Mouse (Mus musculus): ENCODE measurements around the gene Arhgap25.
"Not testable (repeated sequence)": the region's sequence is repeated elsewhere in the genome, so short reads cannot be mapped to it uniquely, and the experiment has no call there.

Gene Arhgap25

DNA sequence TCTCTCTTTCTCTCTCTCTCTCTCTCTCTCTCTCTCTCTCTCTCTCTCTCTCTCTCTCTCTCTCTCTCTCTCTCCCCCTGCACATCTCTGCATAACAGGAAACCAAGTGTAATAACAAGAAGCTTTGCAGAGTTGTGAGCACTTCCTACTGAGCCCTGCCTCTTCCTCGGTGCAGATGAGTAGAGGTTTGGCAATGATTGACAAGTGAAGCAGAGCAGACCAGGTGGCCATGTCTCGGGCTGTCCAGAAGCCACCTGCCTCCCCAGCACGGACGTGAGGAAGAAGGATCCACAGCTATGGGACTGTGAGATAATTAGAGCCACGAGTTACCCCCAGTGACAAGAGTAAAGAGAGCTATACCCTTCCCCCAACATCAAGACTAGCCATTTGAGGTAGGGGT is 29.1 kb downstream of the Arhgap25 start:
- no peak for DNase-seq (ENCODE audit: low read depth, low spot score)

DNA sequence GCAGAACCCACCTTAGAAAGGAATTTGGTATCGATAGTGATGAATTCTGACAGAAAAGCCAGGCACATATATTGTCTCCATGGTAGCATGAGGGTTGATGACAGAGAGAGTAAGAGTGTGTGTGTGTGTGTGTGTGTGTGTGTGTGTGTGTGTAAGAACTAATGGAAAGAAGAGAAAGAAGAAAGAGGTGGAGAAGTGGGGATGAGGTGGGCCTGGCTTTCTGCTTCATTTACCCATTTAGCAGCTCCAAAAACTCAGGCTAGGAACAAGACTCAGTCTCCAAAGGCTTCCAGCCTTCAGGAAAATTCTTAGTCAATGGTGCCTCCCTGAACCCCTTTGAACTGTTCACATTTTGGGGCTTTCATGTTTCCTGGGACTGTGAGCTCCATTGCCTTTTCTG is 29.5 kb downstream of the Arhgap25 start:
- DNase-seq (ENCODE audit: low read depth, low spot score) = no peak

- no peak for DNase-seq (ENCODE audit: low read depth, low spot score)
Measured at GRCm38 (mm10) chr6:87502831-87503286, 30.2 kb downstream of the Arhgap25 start.

GRCm38 (mm10) chr6:87502411-87502810 is 30.6 kb downstream of the Arhgap25 start:
- no peak for DNase-seq (ENCODE audit: low read depth, low spot score)

DNA sequence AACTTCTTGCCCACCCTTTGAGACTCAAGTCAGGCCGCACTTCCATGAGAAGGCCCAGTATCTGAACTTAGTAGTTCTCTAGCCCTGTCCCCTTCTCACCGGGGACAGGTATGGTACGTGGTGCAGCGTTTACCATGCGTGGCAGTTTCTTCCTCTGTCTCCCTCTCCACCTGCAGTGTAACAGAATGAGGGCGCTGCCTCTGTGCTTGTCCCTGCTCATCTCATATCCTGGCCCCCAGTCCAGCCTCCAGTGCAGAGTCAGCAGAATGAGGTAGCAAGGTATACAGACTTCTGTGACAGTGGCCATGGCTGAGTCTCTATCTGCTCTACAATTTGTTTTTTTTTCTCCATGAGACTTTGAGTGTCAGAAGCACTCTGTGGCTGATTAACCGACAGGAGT is 32.4 kb downstream of the Arhgap25 start:
- DNase-seq (ENCODE audit: low read depth, low spot score) = no peak

DNA sequence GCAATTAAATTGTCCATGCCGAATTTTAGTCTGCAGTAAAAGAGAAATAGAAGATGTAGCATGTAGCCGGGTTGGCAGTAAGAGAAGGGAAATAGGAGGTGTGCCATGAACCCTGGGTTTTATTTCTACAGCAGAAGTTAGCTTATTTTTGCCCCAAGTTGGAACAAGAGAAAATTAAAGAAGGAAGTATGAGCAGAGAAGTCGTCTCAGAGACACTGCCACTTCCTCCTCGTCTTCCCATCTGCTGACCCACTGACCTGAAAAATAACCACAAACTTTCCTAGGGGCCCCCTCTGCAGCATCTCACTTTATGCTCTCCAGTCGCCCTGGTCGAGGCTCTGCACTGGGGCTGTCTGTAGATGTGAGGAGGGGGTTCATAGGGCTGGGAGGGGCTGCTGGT is 33.3 kb downstream of the Arhgap25 start:
- DNase-seq (ENCODE audit: low read depth, low spot score) = no peak

DNA sequence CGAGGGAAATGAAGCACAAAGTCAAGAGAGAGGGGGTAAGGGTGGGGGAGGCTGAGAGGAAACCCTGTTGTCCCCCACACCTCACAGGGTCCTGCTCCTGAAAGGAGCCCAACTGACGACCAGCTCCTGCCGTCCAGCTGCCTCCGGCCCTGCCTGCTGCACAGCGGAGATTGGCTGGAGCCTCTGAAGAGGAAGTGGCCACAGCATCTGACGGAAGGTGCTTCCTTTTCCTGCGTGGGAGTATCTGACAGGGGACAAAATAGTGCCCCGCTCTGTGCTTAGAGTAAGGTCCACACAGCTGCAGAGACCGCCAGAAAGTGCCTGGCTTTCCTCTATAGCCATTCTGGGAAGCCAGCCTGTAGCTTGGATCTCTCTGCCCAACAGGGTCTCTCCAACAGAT is 36.9 kb downstream of the Arhgap25 start:
- DNase-seq (ENCODE audit: low read depth, low spot score) = no peak

- DNase-seq (ENCODE audit: low read depth, low spot score) = no peak
Measured at GRCm38 (mm10) chr6:87494339-87494738, 38.7 kb downstream of the Arhgap25 start.

DNA sequence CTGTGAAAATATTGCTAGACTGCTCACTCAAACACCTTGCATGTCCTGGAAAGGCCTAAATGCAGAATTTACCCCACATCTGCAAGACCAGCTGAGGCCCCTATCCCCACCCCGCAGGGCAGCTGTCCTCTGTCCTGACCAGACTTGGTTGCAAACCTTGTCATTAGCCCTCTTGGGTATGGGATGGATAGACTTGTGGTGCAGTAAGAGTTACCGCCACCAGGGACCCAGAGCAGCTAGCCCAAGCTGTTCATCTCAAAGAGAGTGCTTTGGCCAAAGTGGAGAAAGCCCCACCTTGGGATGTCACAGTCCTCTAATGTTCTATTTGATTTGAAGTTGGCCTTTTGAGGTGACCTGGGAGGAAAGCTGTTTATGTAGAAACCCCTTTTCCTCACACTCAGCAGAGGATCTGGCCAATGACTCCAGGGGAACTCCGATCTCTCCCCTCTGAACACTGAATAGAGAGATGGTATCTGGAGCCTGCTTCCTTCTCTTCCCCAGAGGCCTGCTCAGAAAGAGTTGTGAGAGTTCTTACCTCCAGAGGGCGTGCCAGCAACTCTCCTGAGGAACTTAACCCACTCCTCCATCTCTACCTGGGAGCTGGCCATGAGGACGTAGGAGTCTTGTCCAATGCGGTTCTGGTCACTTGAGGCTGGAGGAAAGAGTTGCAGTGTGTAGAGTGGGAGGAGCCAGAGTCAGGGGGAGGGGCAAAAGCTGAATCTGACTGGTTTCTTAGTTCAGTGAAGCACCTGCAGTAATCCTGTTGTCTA is 45.2 kb downstream of the Arhgap25 start:
- no peak for DNase-seq (ENCODE audit: low read depth, low spot score)

GRCm38 (mm10) chr6:87484806-87485205 is 48.3 kb downstream of the Arhgap25 start:
- no peak for DNase-seq (ENCODE audit: low read depth, low spot score)

- no peak for DNase-seq (ENCODE audit: low read depth, low spot score)
Measured at GRCm38 (mm10) chr6:87483900-87484289, 49.2 kb downstream of the Arhgap25 start.

DNA sequence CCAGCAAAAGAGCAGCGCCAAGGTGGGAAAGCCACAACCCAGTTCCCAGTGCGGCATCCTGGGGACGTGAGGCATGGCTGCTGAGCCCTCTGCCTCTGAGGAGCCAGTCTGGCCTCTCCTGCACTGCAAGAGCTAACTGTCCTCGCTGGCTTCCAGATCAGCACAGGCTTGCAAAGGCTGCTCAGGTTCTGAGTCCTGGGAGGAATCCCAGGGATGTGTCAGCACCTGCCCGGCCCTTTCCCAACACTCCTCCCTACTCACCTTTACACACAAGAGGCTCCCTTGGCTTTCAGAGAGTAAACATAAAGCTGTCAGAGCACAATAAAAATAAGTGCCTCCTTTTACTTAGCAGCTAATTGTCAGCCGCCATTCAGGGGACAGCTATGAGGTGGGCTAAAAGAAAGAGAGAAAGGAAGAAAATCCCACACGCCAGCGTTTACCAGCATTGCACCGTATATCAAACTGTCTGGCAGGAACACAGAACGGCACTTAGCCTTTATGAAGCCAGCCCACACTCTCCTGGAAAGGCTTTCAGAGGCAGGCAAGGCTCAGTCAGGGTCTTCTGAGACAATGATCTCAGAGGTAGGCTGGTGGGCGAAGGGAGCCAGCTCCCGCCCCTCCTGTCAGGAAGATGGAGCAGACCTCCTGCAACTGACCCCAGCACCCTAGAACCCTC is 49.7 kb downstream of the Arhgap25 start:
- DNase-seq (ENCODE audit: low read depth, low spot score) = peak; percentile 39

DNA sequence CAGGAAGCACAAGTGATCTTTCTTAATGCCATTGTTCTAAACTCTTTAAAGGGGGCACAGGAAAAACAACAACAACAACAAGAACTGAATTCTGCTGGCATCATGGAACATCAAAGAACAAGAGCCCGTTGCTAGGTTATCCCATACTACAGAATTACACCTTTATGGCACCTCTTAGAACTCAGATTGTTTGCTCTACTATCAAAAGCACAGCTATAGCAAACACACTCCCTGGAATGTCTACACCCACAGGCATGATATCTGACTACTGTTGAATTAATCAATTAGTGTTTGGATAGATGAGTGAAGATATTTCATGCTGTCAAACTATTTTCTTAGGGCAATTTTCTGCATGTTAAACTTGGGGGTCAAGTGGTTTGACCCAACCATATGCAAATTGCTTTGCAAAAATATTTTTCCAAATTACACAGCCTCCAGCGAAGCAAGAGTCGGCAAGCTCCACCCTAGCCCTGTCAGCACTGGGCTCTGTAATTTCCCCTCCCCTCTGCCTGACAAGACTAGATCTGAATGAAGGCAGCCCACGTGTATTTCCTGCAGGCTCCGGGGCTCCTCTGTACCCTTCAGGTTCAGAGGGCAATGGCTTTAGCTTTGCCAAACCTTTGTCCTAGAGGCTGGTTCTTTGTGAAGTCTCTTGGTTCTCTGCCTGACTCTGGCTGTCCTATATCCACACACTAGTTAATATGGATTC is 53.6 kb downstream of the Arhgap25 start:
- DNase-seq (ENCODE audit: low read depth, low spot score) = no peak

DNA sequence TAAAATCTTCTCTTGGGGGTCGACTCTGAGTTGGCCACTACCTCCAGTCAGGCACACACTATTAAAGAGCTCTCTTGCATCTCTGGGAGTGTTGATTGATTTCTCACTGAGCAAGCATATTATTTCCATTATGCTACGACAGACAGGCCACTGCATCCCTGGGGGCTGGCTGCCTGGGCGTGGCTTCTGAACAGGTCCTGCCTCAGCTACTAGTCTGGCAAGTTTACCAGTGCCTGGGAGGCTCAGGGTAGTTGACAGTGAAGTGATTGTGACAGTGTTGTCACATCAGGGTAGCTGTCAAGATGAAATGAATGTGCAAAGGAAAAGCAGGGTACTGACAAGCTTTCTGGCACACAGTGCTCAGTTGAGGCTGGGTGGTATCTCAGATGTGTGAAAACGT is 54.2 kb downstream of the Arhgap25 start:
- DNase-seq (ENCODE audit: low read depth, low spot score) = no peak

- DNase-seq (ENCODE audit: low read depth, low spot score) = no peak
Measured at GRCm38 (mm10) chr6:87475223-87475622, 57.8 kb downstream of the Arhgap25 start.

DNA sequence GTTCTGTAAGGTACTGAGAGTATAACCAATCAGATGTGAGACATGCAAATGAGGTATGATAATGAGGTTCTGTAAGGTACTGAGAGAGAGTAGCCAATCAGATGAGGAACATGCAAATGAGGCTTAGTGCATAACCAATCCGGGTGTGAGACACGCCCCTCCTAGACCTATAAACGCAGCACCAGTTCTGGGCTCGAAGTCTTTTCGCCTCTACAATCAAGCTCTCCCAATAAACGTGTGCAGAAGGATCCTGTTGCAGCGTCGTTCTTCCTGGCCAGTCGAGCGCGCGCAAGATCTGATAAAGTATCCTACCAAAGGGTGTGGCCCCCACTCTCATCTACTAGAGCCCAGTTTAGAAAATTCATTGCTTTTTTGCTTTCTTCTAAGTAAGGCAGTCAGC is 63.0 kb downstream of the Arhgap25 start:
- not testable (repeated sequence) for DNase-seq (ENCODE audit: low read depth, low spot score)

DNA sequence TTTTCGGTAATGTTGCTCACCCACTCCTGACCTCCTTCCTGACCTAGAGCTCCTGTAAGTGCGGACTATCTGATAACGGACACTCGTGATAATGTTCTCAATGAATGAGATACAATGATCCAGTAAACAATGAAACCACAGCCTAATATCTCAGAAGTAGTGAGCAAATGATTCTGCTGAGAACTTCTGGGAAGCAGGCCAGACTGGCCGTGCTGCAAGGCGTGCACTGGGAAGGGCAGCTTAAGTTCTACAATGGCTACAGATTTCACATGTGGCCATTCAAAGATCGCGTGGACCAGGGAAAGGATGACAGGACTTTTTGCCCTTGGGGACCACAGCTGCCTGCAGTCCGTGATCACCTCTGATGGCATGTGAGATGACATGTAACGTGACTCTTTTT is 64.7 kb downstream of the Arhgap25 start:
- DNase-seq (ENCODE audit: low read depth, low spot score) = no peak

- no peak for DNase-seq (ENCODE audit: low read depth, low spot score)
Measured at GRCm38 (mm10) chr6:87467373-87467772, 65.7 kb downstream of the Arhgap25 start.

GRCm38 (mm10) chr6:87466221-87466620 is 66.8 kb downstream of the Arhgap25 start:
- peak; percentile 86 for DNase-seq (ENCODE audit: low read depth, low spot score)

DNA sequence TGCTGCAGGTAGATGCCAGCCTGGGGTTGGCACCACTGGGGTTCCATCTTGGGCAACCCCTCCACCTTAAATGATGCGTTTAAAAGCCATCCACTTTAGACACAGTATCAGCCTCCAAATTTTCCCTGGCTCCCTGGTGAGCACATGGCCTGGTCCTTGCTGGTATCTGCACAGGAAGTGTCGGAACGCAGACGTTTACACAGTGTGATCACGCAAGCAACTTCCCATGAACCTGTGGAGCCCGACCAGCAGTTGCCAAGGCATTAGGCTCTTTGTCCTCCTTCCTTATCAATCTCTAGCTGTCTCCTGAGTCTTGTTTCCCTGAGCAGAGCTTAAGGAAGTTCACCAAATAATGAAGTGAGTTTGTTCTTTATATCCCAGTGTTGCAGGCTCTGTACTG is 77.6 kb downstream of the Arhgap25 start:
- no peak for DNase-seq (ENCODE audit: low read depth, low spot score)

- DNase-seq (ENCODE audit: low read depth, low spot score) = no peak
Measured at GRCm38 (mm10) chr6:87451771-87452170, 81.3 kb downstream of the Arhgap25 start.

- DNase-seq (ENCODE audit: low read depth, low spot score) = peak; percentile 7
Measured at GRCm38 (mm10) chr6:87451016-87451415, 82.0 kb downstream of the Arhgap25 start.

DNA sequence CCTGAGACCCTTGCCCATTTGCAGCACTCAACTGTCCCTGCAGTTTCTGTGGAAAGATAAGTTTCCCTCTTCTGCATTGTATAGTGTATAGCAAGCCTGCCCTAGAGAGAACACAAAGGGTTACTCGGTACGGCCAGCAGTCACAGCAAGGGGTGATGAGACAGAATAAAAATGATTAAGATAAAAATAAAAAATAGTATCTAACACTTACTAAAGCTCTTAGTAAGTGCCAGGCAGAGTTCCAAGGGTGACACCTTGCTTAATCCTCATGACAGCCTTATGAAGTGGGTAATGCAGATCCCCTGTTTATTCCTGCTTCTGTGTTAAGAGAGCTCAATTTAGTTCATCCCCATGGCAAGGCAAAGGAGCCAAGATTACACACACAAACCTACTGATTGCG is 83.5 kb downstream of the Arhgap25 start:
- no peak for DNase-seq (ENCODE audit: low read depth, low spot score)

Measured in mesoderm, embryonic 11.5 days (tissue).